Mouse (Mus musculus) spleen, adult 12 weeks (tissue): Measurements from ENCODE around the gene Dnm2.
A peak's percentile ranks its signal among the peaks of the same experiment; 100 is the strongest.

Source experiments
- DNase-seq: peaks from one replicate; pipeline ENCODE4 v3.0.0; 2022; ENCODE audit warnings: low spot score

Dnm2 gene

DNA sequence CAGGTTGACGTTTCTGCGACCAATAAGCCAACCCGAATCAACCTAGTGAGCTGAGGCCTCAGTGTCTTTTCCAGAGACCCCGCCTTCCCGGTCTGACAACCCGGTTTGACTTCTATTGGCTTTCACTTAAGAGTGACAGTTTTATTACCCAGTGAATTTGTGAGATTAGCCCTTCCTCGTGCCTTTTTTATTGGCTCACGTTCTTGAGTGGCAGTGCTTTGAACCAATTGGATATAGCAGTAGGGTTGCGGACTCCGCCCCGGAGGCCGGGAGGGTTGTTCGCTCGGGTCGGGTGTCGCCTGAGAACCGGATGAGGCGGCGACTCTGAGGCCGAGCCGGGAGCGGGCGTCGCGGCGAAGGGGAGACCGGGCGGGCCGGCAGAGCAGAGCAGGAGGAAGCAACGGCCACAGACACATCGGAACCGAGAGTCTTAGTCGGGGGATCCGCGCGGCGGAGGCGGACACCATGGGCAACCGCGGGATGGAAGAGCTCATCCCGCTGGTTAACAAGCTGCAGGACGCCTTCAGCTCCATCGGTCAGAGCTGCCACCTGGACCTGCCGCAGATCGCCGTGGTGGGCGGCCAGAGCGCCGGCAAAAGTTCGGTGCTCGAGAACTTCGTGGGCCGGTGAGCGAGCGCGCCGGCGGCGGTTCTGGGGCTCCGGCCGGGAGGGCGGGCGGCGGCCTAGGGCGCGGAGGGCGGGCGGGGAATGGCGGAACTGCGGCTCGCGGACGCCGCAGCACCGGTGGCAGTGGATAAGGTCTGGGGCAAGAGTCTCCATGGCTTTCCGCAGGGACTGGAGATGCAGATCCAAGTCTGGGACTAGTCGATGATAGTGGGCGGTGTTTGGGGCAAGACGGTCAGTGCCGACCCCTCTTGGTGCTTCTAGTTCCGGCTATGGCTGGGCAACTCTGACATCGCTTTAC is at the start of gene Dnm2:
TSS of gene Dnm2 (plus strand) at position 278 of the 925 bp plus-strand sequence.
- peak; percentile 100 for DNase-seq

- no peak for DNase-seq
Observed at GRCm38 (mm10) chr9:21379195-21379594, 45.5 kb upstream of the Dnm2 start.

- no peak for DNase-seq
Observed at GRCm38 (mm10) chr9:21380868-21381267, 43.8 kb upstream of the Dnm2 start.

GRCm38 (mm10) chr9:21383966-21384365 is 40.7 kb upstream of the Dnm2 start:
- DNase-seq: no peak

DNA sequence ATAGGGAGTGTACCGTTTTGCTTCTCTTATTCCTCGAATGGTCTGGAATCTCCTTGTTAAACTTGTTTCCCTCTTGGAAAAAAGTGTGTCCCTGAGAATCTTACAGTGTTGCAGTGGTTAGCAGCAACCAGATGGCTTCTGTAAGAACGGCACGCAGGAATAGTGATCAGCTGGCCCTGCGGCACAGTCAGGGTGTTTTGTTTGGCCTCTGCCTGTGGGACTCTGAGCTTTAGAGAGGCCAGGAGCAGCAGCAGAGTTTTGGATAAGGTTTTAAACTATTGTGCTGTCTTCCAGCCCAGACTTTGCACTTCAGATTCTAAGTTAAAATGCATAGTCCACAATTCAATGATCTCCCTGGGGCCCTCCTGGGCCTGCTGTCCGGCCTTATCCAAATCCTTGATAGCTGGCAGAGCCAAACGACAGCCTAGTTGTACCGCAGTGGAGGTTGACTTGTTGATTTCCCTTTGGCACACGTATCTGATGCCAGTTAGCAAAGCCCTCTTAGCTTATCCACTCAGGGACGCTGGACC is 32.0 kb upstream of the Dnm2 start:
- DNase-seq: no peak

DNA sequence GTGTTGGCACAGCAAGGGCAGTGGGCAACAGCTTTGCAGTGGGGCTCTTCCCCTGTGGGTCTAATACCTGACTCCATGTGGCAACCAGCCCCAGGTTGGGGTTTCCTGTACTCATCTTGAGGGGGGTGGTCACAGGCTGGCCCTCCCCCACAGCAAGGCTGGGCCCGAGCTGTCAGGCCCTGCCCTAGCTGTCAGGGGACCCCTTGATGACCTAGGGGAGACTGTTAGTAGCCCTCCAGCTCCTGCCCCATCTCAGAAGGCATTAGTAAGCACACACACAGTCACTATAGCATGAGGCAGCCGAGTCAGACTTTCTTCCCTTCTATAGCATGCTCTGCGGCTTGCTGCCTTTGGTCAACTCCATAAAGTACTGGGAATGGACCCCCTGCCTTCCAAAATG is 29.0 kb upstream of the Dnm2 start:
- no peak for DNase-seq

GRCm38 (mm10) chr9:21397170-21397569 is 27.5 kb upstream of the Dnm2 start:
- DNase-seq: no peak

GRCm38 (mm10) chr9:21401042-21401441 is 23.7 kb upstream of the Dnm2 start:
- no peak for DNase-seq

- no peak for DNase-seq
Observed at GRCm38 (mm10) chr9:21402764-21403253, 21.9 kb upstream of the Dnm2 start.

DNA sequence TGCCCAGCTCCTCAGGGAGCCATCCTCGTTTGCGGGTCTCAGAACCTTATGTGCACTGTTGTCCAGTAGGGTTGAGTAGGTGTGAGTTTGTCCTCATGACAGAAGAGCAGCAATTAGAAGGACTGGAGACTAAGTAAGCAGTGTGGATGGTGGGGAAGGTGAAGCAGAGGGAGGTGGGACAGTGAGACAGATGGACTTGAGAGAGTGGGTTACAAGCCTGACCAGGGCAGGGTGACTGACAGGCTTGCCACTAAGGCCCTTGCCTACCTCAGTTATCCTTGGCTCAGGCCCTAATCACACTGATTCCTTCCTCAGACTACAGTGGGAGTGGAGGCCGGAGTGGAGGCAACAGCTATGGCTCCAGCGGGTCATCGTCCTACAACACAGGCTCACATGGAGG is 21.0 kb upstream of the Dnm2 start:
- DNase-seq: no peak

GRCm38 (mm10) chr9:21405525-21405924 is 19.2 kb upstream of the Dnm2 start:
- DNase-seq: no peak

DNA sequence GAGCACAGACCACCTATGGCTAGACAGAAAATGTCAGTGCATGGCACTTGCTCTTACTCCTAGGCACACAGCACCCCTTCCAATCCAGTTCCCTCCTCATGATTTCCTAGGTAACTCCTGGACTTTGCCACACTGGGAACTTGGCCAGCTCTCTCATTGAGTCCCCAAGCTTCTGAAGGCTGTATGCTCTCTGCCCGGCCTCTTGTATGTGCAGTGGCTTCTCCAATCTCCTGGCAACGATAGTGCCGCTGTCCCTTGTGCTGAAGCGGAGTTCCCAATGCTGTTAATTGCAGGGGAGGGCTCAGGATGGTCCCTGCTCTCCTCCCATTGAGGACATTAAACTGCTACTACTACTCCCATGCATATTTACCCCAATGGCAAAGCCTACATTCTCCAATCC is 16.8 kb upstream of the Dnm2 start:
- DNase-seq: no peak

DNA sequence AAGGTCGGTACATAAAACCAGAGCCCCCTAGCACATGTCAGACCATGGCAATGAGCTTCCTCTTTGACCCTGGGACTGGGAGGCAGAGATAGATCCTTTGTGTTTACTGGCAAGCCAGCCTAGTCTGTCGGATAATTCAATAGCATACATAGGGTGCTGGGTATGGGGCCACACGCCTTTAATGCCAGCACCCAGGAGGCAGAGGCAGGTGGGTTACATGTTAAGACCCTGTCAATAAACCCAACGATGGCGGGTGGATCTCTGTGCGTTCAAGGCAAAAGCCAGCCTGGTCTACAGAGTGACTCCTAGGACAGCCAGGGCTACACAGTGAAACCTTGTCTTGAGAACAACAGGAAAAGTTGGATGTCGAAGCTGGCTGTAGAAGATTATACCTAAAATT is 16.1 kb upstream of the Dnm2 start:
- no peak for DNase-seq

GRCm38 (mm10) chr9:21409592-21410317 is 15.0 kb upstream of the Dnm2 start:
- peak; percentile 74 for DNase-seq

- DNase-seq: peak; percentile 73
Observed at GRCm38 (mm10) chr9:21411669-21412550, 12.8 kb upstream of the Dnm2 start, which contains the start of gene Qtrt1. Gene Qtrt1 (plus strand): TSS chr9:21411837.

DNA sequence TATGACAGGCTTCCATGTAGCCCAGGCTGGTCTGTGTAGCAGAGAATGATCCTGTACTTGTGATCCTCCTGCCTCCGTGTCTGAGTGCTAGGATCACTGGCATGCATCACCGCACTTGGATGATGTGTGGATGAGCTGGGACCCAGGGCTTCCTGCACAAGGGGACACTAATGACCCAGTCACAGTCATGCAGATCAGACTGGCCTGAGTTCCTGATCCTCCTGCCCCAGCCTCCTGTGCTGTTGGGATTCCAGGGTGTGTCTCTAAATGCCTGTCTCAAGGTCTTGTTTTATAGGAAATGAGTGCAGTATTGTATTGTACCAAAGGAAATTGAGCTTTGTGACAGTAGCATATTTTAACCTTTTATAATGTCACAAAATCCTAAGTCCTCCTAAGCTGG is 6.8 kb upstream of the Dnm2 start:
- no peak for DNase-seq

DNA sequence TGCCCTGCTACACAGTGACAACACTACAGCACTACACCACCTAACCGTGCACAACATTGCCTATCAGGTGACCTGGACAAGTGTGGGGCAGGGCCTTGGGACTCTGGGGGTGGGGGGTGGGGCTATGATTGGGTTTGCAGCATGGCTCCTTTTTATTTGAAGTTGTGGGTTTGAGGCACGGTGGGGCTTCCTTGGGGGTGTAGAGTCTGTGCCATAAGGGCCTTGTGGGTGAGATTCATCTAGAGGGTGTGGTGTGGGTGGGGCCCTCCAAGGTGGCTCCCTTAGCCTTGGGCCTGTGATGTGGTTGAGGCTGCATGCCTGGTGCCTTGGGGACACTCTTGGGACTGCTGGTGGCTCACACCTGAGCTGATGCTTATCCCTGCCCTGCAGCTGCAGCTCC is 5.1 kb upstream of the Dnm2 start:
- DNase-seq: no peak

GRCm38 (mm10) chr9:21425556-21425945 is 843 bp downstream of the Dnm2 start:
- peak; percentile 31 for DNase-seq

DNA sequence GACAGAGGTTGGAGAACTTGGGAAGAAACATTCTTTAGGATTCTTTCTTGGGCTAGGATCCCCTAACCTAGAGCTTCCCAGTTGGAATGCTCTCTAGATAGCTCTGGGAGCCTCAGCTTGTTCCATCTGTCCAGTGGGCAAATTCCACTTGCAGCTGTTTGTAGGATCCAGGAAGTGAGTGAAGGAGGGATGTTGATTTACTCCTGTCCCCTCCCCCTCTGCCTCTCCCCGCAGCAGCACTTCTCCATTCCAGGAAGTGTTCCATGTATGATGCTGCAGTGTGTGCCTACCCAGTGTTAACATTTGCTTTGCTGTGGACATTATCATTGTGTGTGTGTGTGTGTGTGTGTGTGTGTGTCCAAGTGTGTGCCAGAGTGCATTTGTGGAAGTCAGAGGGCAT is 1.3 kb downstream of the Dnm2 start:
- DNase-seq: no peak

DNA sequence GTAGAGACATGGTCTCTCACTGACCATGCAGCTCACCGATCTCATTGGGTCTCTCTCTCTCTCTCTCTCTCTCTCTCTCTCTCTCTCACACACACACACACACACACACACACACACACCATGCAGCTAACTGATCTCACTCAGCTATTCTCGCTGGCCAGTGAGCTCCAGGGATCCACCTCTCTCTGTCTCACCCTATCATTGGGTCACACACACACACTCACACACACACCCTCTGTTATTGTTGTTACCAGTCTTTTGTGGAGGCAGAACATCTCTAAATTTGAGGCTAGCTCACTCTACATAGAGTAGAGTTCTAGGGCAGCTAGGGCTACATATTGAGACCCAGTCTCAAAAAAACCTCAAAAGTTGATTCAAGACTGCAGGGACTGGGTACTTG is 1.8 kb downstream of the Dnm2 start:
- DNase-seq: no peak

GRCm38 (mm10) chr9:21427773-21428172 is 3.1 kb downstream of the Dnm2 start:
- no peak for DNase-seq

DNA sequence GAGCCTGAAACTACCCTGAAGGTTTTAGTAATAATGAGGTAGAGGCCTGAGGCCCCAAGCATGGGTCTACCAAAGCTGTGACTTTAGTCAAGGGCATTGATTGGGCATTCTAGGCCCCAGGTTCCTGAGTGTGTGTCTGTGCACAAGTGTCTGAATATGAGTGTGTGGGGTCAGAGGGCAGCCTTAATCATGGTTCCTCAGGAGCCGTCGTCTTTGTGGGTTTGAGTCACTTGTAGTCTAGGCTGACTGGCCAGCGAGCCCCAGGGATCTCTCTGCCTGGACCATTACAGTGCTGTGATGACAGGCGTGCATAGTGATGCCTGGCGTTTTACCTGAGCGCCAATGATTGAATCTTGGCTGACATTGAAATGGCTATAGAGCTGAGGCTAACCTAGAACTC is 3.5 kb downstream of the Dnm2 start:
- DNase-seq: no peak
